Mouse (Mus musculus): ENCODE measurements around the gene Hadh.

Gene Hadh

GRCm38 (mm10) chr3:131270381-131270780 is 1.5 kb downstream of the Hadh start:
- DNase-seq = no peak

DNA sequence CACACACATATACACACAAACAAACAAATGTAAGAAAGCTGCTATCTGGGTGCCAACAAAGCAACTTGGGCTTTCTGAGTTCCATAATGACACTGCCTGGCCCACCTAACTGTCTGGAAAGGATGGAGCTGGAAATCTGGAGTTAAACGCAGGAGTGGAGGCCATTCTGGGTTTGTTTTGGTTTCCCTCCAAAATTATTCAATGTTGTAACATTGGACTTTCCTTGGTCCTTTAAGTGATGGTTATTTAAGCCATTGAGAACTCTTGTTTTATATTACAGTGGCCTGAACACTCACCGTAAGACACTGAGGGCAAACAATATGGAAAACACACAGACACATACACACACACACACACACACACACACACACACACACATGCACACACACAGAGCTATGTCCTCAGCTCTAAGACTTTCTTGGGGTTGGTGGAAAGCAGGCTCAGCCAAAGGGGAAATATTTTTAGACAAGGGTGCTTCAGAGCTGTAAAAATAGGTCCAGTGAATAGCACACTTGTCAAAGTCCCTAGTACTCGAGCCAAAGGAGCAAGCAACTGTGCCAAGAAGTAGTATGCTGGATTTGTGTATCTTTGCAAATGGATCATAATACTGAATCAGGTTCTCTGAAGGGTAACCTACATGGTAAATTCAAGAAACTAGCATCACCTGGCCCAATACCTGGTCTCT is 5.4 kb downstream of the Hadh start:
- DNase-seq = peak; percentile 59 to 63

DNA sequence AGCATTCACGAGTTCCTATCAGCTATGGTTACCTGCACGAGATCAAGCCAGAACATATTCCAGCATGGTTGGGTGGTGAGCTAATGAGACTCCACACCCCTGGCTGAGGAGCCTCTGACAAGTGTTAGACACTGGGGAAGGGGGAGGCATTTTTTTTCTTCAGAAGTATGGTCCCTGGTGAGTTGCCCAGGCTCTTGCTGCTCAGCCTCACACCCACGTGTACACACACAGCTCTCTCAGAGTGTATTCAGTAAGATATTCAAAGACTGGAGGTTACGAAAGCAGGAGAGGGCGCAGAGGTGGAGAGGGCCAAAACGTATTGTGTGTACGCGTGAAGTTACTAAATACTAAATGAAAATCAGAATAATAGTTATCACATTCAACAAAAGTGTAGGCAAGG is 6.4 kb downstream of the Hadh start:
- peak; percentile 62 to 75 for DNase-seq

DNA sequence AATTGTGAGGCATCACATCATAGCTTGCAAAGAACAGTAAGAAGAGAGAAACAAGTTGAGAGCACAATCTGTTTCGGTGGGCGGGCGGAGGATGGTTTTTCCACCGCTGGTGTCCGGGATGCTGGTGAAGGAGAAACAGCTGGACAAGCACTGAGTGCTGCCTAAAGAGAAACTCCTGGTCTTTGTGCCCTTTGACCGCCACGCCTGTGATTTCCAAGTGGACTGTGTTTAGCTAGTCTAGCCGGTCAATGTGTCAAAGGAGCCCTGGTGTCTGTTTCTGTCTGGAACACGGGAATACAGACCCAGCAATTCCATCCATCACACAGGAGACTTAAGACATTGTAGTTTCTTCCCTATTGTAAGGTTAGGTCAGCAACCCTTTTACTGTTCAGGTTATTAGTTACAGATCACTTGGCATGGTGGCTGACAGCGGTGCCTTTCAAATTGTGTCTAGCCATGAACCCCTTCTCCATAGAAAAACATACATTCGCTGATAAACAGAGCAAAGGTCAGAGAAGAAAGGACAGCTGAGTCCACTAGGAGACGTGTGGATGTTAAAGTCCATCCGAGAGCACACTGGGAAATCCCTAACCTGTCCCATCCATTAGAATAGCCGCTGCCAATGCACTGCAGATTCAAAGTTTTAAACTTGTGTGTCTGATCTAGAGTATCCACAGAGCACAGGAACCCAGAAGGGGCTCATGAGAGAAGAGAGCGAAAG is 8.0 kb downstream of the Hadh start:
- DNase-seq = peak; percentile 60 to 68

GRCm38 (mm10) chr3:131260418-131260817 is 11.5 kb downstream of the Hadh start:
- no peak for DNase-seq

GRCm38 (mm10) chr3:131259392-131259965 is 12.4 kb downstream of the Hadh start:
- DNase-seq = no peak

- DNase-seq = no peak
Measured at GRCm38 (mm10) chr3:131258921-131259320, 13.0 kb downstream of the Hadh start.

DNA sequence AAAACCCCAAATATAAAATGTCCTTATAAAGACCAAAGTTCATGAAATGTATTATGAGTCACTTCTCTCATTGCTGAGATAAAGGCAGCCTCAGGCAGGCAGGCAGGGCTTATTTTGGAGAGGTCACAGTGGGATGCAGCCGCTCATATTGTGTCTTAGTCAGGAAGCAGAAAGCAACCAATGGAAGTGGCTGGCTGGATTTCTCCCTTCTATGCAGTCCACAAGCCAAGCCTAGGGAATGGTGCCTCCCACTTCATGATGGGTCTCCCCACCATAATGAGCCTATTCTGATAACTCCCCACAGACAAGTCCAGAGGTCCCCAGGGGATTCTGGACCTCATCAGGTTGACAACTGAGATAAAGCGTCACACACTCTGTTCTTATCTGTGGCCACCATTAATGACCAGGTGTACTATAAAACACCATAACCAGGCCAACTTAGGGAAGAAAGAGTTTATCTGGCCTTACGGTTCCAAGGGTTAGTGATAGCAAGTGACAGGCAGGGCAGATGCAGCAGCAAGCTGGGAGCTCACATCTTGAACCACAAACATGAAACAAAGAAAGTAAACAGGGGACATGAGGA is 16.4 kb downstream of the Hadh start:
- DNase-seq = no peak

GRCm38 (mm10) chr3:131254991-131255390 is 16.9 kb downstream of the Hadh start:
- no peak for DNase-seq

- DNase-seq = peak in 1 of 2 experiments; percentile 19
Measured at GRCm38 (mm10) chr3:131251601-131252000, 20.3 kb downstream of the Hadh start.

- DNase-seq = no peak
Measured at GRCm38 (mm10) chr3:131250978-131251377, 20.9 kb downstream of the Hadh start.

GRCm38 (mm10) chr3:131250283-131250682 is 21.6 kb downstream of the Hadh start:
- no peak for DNase-seq

GRCm38 (mm10) chr3:131248444-131248843 is 23.5 kb downstream of the Hadh start:
- no peak for DNase-seq

- no peak for DNase-seq
Measured at GRCm38 (mm10) chr3:131247851-131248250, 24.1 kb downstream of the Hadh start.

DNA sequence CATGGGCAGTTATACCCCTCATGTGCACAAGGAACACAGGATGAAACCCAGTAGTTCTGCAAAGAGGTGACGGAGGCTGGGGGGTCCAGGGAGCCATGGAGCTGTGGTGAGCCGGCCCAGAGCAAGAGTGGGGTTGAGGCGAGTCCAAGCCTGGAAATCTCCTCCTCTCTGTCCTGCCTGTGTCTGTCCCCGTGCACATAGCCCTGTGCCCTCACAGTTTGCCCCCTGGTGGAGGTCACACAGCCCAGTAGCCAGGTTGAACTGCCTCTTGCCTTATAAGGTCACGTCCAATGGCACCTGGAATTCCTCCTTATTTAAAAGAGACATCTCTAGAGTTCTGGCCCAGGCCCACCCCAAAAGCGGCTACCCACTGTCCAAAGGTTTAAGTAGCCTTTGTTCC is 24.5 kb downstream of the Hadh start:
- DNase-seq = no peak

GRCm38 (mm10) chr3:131246579-131247046 is 25.3 kb downstream of the Hadh start:
- DNase-seq = no peak

DNA sequence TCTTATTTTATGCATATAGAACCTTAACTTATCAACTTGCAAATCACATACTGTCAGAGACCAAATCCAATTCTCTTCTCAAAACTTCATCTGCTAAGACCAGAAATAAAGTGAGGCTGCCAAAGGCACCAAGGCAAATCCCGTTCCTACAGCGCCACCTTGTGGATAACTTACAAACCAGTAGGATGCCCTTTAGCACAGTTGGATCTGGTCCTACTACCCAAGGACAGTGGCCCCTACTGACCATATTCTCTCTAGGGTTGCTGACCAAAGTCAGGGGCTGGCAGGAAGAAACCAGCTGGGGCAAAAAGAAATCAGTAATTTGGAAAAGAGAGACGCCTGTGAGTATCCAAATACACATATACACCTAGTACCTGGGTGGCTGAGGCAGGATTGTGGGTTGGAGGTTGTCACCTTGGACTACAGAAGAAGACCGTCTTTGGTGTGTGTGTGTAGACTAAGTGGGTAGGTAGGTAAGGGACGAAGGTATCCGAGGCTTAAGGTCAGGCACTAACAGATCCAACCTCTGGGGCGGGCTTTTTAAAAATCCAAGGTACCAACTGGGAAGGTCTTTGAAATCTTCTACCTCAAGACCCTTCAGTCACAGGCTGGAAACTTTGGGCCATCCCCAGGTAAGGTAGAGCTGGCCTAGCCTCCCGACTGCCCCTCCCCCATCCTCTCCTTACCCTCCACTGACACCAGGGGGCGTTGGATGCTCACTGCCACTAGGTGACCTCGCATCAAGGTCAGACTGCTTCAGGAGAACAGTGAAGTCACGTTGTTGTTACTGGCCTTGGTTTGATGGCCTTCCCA is 25.9 kb downstream of the Hadh start:
- DNase-seq = peak; percentile 26 to 54

- DNase-seq = peak; percentile 52 to 60
Measured at GRCm38 (mm10) chr3:131237785-131238633, 33.9 kb downstream of the Hadh start.

DNA sequence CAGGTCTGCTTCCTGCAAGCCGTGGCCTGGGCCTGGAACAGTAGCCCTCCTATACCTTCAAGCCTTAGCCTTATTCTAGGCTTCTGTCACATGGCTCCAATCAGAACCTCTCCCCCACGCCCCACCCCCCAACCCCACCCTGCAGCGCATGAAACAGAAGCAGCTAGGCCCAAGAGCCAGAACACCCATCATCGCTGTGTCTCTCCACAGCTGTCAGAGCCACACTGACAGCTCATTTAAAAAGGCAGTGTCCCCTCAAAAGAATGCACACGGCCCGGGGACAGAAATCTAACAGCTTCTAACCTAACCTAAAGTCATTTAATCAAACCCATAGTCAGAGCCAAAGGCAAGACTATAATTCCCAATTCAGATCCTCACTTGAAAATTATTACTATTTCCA is 34.8 kb downstream of the Hadh start:
- no peak for DNase-seq

DNA sequence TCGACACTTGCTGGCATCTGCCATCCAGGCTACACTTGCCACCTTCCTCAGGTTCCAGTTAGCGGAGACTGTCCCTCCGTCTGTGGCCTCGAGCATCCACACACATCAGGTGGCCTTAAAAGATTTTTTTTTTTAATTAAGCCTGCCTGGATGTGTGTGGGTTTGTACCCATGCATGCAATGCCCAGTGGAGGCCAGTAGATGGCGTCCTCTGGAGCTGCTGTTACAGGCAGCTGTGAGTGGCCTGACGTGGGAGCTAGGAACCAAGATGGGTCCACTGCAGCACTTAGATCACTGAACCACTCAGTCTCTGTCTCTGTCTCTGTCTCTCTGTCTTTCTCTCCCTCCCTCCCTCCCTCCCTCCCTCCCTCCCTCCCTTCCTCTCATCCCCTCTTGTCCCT is 43.8 kb downstream of the Hadh start:
- no peak for DNase-seq

DNA sequence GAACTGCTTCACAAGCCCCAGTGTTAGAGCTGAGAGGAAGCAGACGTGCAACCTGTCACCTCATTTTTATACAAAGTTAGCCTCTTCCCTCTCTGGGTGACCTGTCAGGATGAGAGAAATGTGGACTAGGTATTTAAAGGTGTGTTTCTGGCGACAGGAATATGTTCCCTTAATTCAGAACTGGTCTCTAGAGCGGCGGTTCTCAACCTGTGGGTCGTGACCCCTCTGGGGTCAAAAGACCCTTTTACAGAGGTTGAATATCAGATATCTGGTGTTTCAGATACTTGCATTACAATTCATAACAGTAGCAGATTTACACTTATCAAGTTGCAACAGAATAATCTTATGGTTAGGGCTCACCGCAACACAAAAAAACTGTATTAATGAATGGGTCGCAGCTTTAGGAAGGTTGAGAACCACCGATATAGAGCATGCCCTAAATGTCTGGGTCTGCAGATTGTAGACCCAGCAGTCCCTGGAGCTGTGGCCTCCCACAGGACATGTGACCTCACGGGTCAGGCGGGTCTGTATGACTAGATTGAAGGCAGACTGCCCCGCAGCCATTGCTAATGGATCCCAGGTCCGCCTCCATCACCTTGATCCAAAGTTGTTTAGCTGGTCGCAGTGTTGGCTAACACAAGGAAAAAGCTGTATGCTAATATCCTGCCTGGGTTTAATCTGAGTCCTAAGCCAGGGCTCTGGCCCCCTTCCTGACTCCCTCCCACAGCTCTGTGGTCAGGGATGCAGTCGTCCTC is 53.1 kb downstream of the Hadh start:
- no peak for DNase-seq

Data from lung, adult 18-20 months (tissue).